Mouse (Mus musculus): ENCODE measurements around the gene Irf7.

Gene Irf7

DNA sequence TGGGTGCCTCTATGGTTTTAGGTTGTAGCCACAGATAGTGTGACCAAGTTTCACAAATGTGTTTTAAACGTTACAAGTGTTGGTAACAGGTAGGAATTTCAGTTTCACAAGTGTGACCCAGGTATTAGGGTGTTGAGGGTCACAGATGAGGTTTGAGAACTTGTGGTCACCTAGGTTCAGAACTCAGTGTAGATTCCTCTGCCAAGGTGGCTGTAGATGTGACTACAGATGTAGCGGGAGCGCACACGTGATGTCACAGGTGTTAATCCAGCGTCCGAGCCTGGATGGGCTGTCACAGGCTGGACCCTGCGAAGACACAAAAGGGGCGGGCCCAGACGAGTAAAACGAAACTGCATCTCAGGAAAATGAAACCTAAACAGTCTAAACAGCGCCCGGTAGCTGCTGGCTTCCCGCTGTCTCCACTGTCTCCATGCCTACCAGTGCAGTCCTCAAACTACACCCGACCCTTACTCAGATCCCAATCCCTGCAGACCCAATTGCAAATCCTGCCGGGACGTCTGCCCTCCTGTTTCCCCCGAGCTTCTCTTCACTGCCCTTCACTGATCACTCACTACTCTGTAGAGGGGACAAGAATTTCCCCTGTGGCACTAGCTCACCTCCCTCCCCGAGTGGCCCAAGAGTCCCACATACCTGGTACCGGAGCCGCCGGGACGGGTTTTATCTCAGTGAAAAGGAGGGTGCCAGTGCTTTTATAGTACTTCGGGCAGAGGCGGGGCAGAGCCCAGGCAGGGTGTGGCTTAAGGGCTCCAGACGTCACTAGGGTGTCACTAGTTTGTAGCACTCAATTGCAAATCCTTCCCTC is at the start of gene Irf7:
Gene Irf7 (minus strand): TSS at position 743 of the 823 bp plus-strand sequence.
- DNase-seq (ENCODE audit: low spot score in 2 of 2) = no peak

DNA sequence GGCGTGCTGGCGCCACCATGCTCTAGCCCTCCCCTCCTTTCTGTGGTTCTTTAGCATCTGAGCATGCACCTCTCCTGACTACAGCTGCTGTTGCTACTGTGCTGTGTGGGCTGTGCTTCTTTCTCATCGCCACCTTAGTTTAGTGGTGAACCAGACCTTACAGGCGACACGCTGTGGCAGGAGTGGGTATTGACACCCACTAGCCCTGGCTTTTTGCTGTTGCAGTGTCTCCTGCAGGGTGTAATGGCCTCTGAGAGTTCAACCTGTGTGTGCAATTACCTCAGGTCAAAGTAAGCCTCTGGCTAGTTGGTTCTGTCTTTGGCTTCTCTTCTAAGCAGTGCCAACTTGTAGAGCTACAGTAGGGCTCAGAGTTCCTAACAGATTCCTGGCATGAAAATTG is 49.7 kb upstream of the Irf7 start:
- DNase-seq (ENCODE audit: low spot score in 2 of 2) = no peak

- no peak for DNase-seq (ENCODE audit: low spot score in 2 of 2)
Observed at GRCm38 (mm10) chr7:141315076-141315475, 48.8 kb upstream of the Irf7 start.

- no peak for DNase-seq (ENCODE audit: low spot score in 2 of 2)
Observed at GRCm38 (mm10) chr7:141314416-141314815, 48.1 kb upstream of the Irf7 start.

GRCm38 (mm10) chr7:141304537-141304936 is 38.3 kb upstream of the Irf7 start:
- DNase-seq (ENCODE audit: low spot score in 2 of 2) = no peak

- DNase-seq (ENCODE audit: low spot score in 2 of 2) = no peak
Observed at GRCm38 (mm10) chr7:141302702-141303268, 36.5 kb upstream of the Irf7 start.

GRCm38 (mm10) chr7:141301386-141301785 is 35.1 kb upstream of the Irf7 start:
- DNase-seq (ENCODE audit: low spot score in 2 of 2) = no peak

DNA sequence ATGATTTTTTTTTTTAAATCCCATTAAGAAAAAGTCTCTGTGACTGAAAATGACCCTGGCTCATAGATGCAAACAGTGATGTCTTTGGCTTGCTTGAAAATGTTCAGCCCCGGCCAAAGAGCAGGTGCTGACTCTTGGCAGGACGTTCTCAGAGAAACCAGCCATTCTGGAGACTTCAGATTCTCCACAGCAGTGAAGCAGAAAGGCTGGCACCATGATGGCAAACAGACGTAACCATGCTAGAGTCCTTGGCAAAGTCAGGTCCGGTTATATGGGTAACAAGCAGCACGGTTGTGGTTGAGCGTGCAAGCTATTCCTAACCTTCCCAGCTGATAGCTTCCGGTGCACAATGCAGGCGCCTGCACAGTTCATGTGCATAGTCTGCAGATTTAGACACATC is 32.9 kb upstream of the Irf7 start:
- DNase-seq (ENCODE audit: low spot score in 2 of 2) = no peak

- no peak for DNase-seq (ENCODE audit: low spot score in 2 of 2)
Observed at GRCm38 (mm10) chr7:141297926-141298650, 31.8 kb upstream of the Irf7 start.

DNA sequence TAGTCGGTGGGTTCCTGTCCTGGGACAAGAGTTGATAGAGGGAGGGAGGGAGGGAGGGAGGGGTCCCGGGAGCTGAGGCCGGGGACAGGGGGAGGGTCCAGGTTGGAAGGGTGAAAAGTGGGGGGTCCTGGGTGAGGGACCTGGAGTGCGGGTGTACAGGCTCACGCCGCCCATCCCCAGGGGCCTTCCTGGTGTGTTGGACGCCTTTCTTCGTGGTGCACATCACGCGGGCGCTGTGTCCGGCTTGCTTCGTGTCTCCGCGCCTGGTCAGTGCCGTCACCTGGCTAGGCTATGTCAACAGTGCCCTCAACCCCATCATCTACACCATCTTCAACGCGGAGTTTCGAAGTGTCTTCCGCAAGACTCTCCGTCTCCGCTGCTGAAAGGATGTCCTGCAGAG is 28.2 kb upstream of the Irf7 start:
- DNase-seq (ENCODE audit: low spot score in 2 of 2) = no peak

GRCm38 (mm10) chr7:141293852-141294471 is 27.7 kb upstream of the Irf7 start:
- DNase-seq (ENCODE audit: low spot score in 2 of 2) = no peak

- no peak for DNase-seq (ENCODE audit: low spot score in 2 of 2)
Observed at GRCm38 (mm10) chr7:141292583-141293388, 26.5 kb upstream of the Irf7 start.

DNA sequence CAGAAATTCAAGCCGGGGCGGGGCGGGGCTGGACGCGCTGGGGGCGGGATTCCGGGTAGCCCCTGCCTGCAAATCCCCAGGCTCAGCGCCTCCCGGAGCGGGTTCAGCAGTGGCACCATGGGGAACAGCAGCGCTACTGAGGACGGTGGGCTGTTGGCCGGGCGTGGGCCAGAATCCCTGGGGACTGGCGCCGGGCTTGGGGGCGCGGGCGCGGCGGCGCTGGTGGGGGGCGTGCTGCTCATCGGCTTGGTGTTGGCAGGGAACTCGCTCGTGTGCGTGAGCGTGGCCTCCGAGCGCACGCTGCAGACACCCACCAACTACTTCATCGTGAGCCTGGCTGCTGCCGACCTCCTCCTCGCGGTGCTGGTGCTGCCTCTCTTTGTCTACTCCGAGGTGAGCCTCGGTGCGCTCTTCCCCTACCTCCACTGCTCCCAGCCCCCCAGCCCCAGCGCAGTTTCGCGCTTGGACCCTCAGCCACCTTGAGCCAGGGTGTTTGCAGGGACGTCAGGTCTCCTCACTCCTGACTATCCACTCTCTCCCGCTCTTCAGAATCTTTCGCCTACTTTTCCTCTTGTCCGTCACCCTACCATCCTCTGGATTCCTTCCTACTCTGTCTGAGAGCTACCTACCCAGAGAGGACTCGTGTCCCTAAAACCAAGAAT is 25.8 kb upstream of the Irf7 start, which contains the start of gene Drd4:
Gene Drd4 (plus strand): TSS at position 86 of the 662 bp plus-strand sequence.
- DNase-seq (ENCODE audit: low spot score in 2 of 2) = no peak

DNA sequence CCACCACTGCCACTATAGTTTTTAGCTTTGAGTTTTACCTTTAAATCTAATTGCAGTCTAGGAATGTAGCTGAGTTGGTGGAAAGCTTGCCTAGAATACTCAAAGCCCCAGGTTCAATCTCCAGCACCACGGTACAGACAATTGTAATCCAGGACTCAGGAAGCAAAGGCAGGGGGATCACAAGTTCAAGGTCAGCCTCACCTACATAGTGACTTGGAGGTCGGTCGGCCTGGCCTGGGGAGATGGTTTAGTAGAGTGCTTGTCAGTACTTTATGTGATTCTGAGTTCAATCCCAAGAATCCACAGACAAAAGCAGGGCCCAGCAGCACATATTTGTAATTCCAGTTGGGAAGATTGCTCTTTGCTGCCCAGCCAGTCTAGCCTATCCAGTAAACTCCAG is 21.8 kb upstream of the Irf7 start:
- DNase-seq (ENCODE audit: low spot score in 2 of 2) = no peak

DNA sequence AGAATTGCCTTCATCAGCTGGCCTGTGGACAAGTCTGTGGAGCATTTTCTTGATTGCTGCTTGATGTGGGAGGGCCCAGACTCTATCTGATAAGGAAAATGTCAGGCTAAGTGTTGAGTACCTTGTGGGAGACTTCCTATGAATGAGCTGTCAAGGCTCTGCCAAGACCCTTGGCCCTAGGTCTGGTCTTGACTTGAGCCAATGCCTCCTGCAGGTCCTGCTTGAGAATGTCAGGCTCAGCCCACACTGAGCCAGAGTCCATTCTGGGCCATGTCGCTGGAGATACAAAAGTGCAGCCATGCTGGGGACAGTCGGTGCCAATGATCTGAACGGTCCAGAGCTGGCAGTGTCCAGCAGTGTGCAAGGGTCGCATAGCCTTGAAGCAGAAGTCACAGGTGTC is 16.5 kb upstream of the Irf7 start:
- DNase-seq (ENCODE audit: low spot score in 2 of 2) = no peak

- DNase-seq (ENCODE audit: low spot score in 2 of 2) = no peak
Observed at GRCm38 (mm10) chr7:141281442-141281841, 15.2 kb upstream of the Irf7 start.

- DNase-seq (ENCODE audit: low spot score in 2 of 2) = peak in 1 of 2 experiments; percentile 38
Observed at GRCm38 (mm10) chr7:141278766-141279590, 12.7 kb upstream of the Irf7 start, which contains the start of gene Sct. Gene Sct (minus strand): TSS chr7:141279133.

- no peak for DNase-seq (ENCODE audit: low spot score in 2 of 2)
Observed at GRCm38 (mm10) chr7:141277701-141278678, 11.7 kb upstream of the Irf7 start.

DNA sequence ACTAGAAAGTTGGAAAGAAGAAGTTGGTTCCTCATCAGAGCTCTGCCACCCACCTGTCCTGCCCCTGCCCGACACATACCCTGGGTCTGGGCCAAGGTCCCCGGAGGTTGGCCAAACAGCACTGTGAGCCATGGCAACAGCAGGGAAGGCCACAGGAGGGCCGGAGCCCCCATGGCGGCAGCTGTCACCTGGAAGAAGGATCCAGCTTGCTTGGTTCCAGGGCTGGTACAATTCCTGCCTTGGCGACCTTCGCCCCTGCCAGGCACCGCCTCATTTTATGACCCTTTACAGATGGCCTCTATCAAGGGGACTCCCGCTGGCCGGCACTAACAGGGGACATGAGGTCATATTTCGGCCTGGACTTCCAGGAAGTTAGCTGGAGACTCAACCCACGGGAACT is 10.3 kb upstream of the Irf7 start, which contains the start of gene Cdhr5:
Gene Cdhr5 (minus strand): TSS at position 241 of the 400 bp plus-strand sequence.
- DNase-seq (ENCODE audit: low spot score in 2 of 2) = no peak

Measured in cerebellum, postnatal 4 days (tissue).